Mouse (Mus musculus): ENCODE results near the gene Garnl3. TPM values are rescaled to one million over a fixed set of nuclear protein-coding genes. Genes with fewer than 3 reads are reported as not detected.
A peak's percentile ranks its signal among the peaks of the same experiment; 100 is the strongest.

Gene Garnl3
- polyA plus RNA-seq, 1 experiment from 2014 or later = 62.3 TPM

DNA sequence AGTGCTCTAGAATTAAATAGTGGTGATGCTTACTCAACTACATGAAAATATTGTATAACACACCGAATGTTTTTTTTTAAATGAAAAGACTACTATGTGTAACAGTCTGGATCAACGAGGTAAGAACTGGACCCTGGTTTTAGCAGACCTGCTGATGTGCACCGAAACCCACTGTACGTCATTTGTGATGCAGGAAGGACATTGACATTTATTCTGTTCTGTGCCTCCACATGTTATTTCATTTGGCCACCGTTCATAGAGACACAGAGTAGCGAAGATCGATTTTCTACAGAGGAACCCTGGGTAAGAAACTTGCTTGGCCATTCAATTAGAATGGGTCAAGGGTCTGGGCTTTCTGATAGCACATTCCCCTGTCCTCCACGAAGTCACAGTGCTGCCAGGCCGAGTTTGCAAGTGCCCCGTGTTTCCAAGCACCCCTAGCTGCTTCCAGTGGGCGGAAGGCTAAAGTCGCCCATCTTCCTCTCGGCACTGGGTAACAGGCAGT lies 165.2 kb downstream of the Garnl3 start:
- Histone ChIP-seq H3K27ac (replicated peaks) (peak overlapping the region; percentile 96), H3K27me3 (replicated peaks) (no peaks in the 10 kb centered on the region), H3K36me3 (peaks cover 22% of the 10 kb centered on the region), H3K4me1 (peaks cover 49% of the 10 kb centered on the region), H3K9me3 (replicated peaks) (no peaks in the 10 kb centered on the region), H3K9ac (replicated peaks) (peak overlapping the region; percentile 69), H3K4me2 (peak overlapping the region; percentile 94), H3K4me3 (replicated peaks) (peak overlapping the region; percentile 60)
- WGBS = 10% methylated on average over 13 of the region's 13 CpGs
- ATAC-seq (ENCODE audit: low FRiP score) = no peak

DNA sequence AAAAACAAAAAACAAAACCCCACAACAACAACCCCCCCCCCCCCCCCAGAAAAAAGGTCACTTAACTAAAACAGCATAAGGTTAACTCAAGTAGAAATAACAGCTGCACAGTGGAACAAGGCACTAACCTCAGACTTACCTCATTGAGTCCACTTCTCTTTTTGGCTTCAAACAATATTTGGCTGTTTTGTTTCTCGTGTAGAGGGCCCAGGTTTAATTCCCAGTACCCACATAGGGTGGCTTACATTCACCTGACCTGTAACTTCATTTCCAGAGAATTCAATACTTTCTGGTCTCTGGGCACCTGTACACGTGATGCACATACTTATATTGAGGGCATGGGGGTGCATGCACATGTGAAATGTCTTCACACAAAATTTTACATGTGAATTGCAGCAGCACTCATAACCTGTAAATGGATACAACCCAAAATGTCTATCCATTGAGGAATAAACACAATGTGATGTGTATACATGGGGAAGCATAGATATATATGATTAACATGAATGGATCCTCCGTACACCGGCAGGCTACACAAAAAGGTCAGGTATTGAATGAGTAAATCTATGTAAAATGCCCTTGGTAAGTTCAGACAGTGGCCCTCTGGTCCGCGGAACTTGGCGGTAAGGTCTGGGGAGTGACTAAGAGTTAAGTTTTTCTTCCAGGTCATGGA lies 165.8 kb downstream of the Garnl3 start:
- Histone ChIP-seq H3K9ac (replicated peaks) (no peak overlapping the region), H3K4me1 (peaks cover 55% of the 10 kb centered on the region), H3K36me3 (peaks cover 22% of the 10 kb centered on the region), H3K4me2 (peak overlapping the region; percentile 94), H3K9me3 (replicated peaks) (no peaks in the 10 kb centered on the region), H3K27me3 (replicated peaks) (no peaks in the 10 kb centered on the region), H3K27ac (replicated peaks) (peak overlapping the region; percentile 96; the same call in 1 of the 2 replicates), H3K4me3 (replicated peaks) (no peak overlapping the region)
- 14% methylated on average over 7 of the region's 7 CpGs for WGBS
- no peak for ATAC-seq (ENCODE audit: low FRiP score)

DNA sequence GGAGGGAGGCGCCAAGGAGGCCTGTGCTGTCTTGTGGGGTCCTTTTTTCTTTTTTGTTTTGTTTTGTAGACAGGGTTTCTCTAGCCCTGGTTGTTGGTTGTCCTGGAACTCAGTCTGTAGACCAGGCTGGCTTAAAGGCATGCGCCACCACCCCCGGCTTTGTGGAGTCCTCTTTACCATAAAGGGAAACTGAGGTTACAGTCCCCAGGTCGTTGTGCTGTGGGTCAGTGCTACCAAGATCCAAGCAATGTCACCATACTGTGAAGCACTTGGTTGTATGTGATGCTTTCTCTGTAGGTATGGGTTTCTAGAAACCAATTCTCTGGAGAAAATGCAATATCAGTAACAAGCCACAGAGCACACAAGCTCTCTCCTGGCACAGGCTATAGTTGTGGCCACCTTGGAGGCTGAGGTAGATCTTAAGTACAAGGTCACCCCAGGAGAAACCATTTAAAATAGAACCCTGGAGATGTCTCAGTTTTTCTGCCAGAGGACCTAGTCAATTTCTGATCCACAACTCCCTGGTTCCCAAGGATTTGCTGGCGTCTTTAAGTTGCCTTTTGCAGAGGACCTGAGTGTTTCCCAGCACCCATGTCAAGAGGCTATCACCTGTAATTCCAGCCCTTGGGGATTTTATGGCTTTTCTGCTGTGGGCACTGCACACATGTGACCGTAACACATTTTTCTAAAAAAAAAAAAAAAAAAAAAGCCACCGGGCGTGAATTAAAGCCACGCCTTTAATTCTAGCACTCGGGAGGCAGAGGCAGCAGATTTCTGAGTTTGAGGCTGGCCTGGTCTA lies 166.6 kb downstream of the Garnl3 start:
- Histone ChIP-seq H3K9ac (replicated peaks) (no peak overlapping the region), H3K4me2 (no peak overlapping the region), H3K4me1 (peaks cover 61% of the 10 kb centered on the region), H3K9me3 (replicated peaks) (no peaks in the 10 kb centered on the region), H3K27me3 (replicated peaks) (no peaks in the 10 kb centered on the region), H3K4me3 (replicated peaks) (no peak overlapping the region), H3K36me3 (peaks cover 22% of the 10 kb centered on the region), H3K27ac (replicated peaks) (no peak overlapping the region)
- WGBS = 28% methylated on average over 10 of the region's 10 CpGs
- no peak for ATAC-seq (ENCODE audit: low FRiP score)

DNA sequence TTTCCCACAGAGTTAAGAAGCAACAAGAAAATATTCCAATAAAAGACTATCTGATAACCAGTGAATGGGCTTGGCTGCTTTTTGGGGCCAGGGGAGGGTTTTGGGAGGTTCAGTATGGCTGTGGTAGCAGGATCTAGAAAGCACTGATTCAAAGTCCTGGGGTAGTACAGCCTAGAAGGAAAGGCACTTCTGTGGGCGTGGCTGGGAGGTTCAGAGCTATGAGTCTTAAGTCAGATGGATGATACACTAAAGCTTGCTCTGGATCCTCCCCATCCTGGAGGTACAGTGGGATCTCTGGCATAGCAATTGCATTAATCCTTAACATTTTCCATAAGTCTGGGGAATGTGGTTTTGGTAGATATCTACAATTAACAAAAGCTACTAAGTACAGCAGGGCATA lies 167.5 kb downstream of the Garnl3 start:
- no peak for ATAC-seq (ENCODE audit: low FRiP score)
- Histone ChIP-seq H3K27me3 (replicated peaks) (no peaks in the 10 kb centered on the region), H3K4me1 (peaks cover 61% of the 10 kb centered on the region), H3K36me3 (peaks cover 22% of the 10 kb centered on the region), H3K4me3 (replicated peaks) (no peak overlapping the region), H3K4me2 (no peak overlapping the region), H3K9ac (replicated peaks) (no peak overlapping the region), H3K9me3 (replicated peaks) (no peaks in the 10 kb centered on the region), H3K27ac (replicated peaks) (no peak overlapping the region)
- 86% methylated on average over 1 of the region's 1 CpGs for WGBS

DNA sequence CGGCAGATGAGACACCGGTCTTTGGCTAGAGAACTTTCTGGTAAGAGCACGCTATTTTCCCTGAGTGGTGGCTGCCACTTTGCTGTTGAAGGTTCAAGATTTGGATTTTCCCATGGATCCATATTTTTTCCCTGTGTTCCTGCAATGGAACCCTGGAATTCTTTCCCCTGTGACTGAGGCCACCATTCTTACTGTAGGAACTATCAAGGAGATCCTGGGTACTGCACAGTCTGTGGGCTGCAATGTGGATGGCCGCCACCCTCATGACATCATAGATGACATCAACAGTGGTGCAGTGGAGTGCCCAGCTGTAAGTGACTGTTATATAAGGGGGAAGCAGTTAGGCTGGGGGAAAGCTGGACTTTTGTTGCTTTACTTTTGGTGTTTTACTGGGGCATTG lies 167.9 kb downstream of the Garnl3 start:
- Histone ChIP-seq H3K9me3 (replicated peaks) (no peaks in the 10 kb centered on the region), H3K4me1 (peaks cover 61% of the 10 kb centered on the region), H3K4me3 (replicated peaks) (peak overlapping the region; percentile 76), H3K27ac (replicated peaks) (no peak overlapping the region), H3K36me3 (peaks cover 22% of the 10 kb centered on the region), H3K9ac (replicated peaks) (peak overlapping the region; percentile 88; the same call in 1 of the 2 replicates), H3K4me2 (peak overlapping the region; percentile 81), H3K27me3 (replicated peaks) (no peaks in the 10 kb centered on the region)
- 69% methylated on average over 4 of the region's 4 CpGs for WGBS
- no peak for ATAC-seq (ENCODE audit: low FRiP score)

DNA sequence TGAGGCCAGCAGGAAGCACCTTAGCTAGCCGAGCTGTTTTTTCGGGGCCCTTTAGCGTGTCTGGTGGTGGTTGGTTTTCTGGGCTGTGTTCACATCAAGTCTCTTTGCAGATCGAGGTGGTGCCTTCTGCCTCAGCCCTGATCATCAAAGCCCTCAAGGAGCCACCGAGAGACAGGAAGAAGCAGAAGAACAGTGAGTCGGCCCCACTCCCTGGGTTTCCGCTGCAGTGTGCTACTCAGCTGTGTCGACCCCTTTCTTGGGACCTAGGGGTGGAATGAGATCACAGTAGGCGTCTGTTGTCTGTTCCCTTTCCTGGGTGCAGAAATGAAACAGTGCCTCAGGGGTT lies 168.6 kb downstream of the Garnl3 start:
- Histone ChIP-seq H3K4me2 (peak overlapping the region; percentile 81), H3K9ac (replicated peaks) (peak overlapping the region; percentile 88), H3K4me3 (replicated peaks) (peak overlapping the region; percentile 76), H3K27me3 (replicated peaks) (no peaks in the 10 kb centered on the region), H3K36me3 (peaks cover 22% of the 10 kb centered on the region), H3K4me1 (peaks cover 55% of the 10 kb centered on the region), H3K27ac (replicated peaks) (no peak overlapping the region), H3K9me3 (replicated peaks) (no peaks in the 10 kb centered on the region)
- ATAC-seq (ENCODE audit: low FRiP score) = no peak
- 10% methylated on average over 9 of the region's 9 CpGs for WGBS

DNA sequence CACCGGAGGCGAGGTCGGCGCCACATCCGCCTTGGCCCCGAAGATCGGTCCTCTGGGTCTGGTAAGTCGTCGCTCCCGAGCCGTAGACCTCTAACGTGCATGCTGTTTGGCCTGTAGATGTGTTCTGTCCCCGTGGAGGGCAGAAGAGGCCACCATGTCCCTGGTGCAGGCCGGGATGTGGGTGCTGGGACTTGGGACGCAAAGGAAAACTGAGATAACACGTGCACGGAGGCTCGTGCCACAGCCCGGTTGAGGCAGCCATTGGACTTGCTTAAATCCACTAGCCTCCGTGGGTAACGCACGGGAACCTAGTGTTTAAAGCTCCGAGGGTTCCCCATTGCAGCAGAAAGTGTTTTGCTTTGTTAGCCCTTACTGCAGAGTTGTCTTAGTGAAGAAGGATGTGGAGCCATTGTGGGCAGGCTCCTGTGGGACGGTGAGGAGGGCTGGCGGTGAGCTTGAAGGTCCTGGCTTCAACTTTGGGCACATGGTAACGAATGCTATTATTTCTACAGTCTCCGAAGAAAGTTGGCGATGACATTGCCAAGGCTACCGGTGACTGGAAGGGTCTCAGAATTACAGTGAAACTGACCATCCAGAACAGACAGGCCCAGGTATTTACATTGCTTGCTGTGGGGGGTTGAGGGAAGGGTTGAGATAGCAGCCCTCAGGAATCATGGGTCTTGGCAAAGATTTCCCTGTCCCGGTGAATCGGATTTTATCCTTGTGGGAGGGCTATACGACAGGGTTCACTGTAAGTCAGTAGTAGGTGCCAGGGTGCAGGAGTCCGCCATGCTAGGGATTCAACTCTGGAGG lies 169.2 kb downstream of the Garnl3 start:
- no peaks in the 10 kb centered on the region for H3K27me3 ChIP-seq (replicated peaks)
- H3K9ac ChIP-seq (replicated peaks) = peak overlapping the region; percentile 88
- no peaks in the 10 kb centered on the region for H3K9me3 ChIP-seq (replicated peaks)
- peaks cover 49% of the 10 kb centered on the region for H3K4me1 ChIP-seq
- peak overlapping the region; percentile 76 for H3K4me3 ChIP-seq (replicated peaks)
- ATAC-seq (ENCODE audit: low FRiP score) = peak; percentile 3; the same call in 1 of the 2 replicates
- H3K36me3 ChIP-seq = peaks cover 24% of the 10 kb centered on the region
- WGBS = 1% methylated on average over 33 of the region's 33 CpGs
- peak overlapping the region; percentile 79 for H3K27ac ChIP-seq (replicated peaks)
- peak overlapping the region; percentile 81 for H3K4me2 ChIP-seq

DNA sequence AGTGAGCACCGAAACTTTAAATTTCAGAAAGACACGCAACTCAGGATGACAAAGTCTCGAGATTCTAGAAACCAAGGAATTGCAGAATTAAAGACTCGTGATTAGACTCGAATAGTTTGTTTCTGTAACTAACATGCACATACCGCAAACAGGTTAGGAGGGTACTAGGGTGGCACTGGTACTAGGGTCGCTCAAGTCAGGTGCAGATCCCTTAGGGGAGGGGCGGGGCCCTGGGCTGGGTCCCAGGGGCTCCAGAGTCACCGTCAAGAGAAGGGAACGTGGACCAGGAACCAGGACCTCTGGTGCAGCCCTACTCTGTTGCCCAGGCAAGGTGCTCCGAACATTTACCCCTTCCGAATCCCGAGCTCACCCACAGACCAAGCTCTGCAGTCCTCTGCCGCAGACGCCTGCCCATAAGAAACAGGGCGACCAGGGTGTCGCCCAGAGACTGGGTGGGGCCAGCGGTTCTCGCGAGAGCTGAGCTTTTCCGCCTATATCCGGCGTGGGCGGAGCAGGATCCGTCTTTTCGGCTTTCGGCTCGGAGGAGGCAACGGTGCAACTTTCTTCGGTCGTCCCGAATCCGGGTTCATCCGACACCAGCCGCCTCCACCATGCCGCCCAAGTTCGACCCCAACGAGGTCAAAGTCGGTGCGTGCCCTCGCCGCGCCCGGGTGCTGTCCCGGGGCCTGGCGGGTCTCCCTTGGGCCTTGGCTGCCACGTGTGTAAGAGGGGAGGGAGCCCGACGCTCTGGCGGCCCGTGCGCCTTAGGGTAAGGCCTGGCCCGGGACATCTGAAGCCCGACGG lies 170.1 kb downstream of the Garnl3 start, which contains the start of the genes Rpl12 and Lrsam1:
TSS of gene Rpl12 (plus strand) at position 368 of the 804 bp plus-strand sequence.
TSS of gene Lrsam1 (minus strand) at position 423 of the 804 bp plus-strand sequence.
- Histone ChIP-seq H3K27me3 (replicated peaks) (no peaks in the 10 kb centered on the region), H3K36me3 (peaks cover 30% of the 10 kb centered on the region), H3K27ac (replicated peaks) (peak within 1 kb of the TSS; percentile 79), H3K4me3 (replicated peaks) (peak within 1 kb of the TSS; percentile 76), H3K4me2 (peak within 1 kb of the TSS; percentile 81), H3K4me1 (peaks cover 47% of the 10 kb centered on the region), H3K9ac (replicated peaks) (peak within 1 kb of the TSS; percentile 88), H3K9me3 (replicated peaks) (no peaks in the 10 kb centered on the region)
- WGBS = 3% methylated on average over 55 of the region's 55 CpGs
- peak; percentile 94 for ATAC-seq (ENCODE audit: low FRiP score)

DNA sequence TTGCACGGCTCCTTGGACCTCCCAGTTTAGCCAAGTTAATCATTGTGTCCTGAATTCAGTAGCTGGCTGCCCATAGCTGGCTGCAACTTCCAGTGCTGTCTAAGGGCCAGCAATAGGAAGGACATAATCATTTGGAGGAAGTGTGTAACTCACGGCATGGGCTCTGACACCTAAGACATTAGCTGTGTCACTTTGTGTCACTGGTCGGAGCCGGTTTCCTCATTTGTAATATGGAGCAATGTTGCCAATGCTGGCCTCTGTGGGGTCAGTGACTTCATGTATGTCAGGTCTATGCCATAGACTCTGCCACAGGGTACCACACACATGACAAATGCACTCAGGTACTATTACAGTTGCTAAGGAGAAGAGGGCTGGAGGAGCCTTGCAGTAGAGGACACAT lies 171.2 kb downstream of the Garnl3 start:
- H3K9me3 ChIP-seq (replicated peaks) = no peaks in the 10 kb centered on the region
- no peak overlapping the region for H3K27ac ChIP-seq (replicated peaks)
- H3K4me3 ChIP-seq (replicated peaks) = peak overlapping the region; percentile 76
- peak overlapping the region; percentile 81 for H3K4me2 ChIP-seq
- WGBS = 90% methylated on average over 4 of the region's 4 CpGs
- peak overlapping the region; percentile 88; the same call in 1 of the 2 replicates for H3K9ac ChIP-seq (replicated peaks)
- H3K36me3 ChIP-seq = peaks cover 41% of the 10 kb centered on the region
- H3K4me1 ChIP-seq = peaks cover 38% of the 10 kb centered on the region
- no peak for ATAC-seq (ENCODE audit: low FRiP score)
- H3K27me3 ChIP-seq (replicated peaks) = no peaks in the 10 kb centered on the region

DNA sequence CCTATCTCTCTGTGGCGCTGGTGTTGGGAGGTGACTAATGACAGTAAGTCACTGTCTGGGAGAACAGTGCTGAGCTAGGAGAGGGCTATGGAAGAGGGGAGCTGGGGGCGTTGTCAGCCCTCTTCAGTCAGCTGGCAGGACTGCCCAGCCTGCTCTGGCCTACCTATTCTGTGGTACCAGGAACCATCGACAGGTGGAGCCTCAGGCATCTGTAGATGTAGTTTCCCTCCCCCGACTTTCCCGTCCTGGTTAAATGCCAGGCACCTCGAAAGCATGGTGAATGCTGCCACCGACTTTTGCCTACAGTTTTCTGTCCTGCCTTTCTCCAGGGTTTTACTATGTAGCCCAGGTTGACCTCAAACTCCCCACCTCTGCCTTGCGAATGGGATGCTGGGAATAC lies 174.1 kb downstream of the Garnl3 start:
- Histone ChIP-seq H3K27me3 (replicated peaks) (no peaks in the 10 kb centered on the region), H3K9me3 (replicated peaks) (no peaks in the 10 kb centered on the region), H3K9ac (replicated peaks) (no peak overlapping the region), H3K4me1 (peaks cover 15% of the 10 kb centered on the region), H3K36me3 (peaks cover 45% of the 10 kb centered on the region), H3K4me3 (replicated peaks) (no peak overlapping the region), H3K27ac (replicated peaks) (no peak overlapping the region), H3K4me2 (no peak overlapping the region)
- no peak for ATAC-seq (ENCODE audit: low FRiP score)
- WGBS = 61% methylated on average over 8 of the region's 8 CpGs
